Mouse (Mus musculus): ENCODE data around the gene Zfp687.
"Not testable (repeated sequence)": the region's sequence is repeated elsewhere in the genome, so short reads cannot be mapped to it uniquely, and the experiment has no call there.

DNA sequence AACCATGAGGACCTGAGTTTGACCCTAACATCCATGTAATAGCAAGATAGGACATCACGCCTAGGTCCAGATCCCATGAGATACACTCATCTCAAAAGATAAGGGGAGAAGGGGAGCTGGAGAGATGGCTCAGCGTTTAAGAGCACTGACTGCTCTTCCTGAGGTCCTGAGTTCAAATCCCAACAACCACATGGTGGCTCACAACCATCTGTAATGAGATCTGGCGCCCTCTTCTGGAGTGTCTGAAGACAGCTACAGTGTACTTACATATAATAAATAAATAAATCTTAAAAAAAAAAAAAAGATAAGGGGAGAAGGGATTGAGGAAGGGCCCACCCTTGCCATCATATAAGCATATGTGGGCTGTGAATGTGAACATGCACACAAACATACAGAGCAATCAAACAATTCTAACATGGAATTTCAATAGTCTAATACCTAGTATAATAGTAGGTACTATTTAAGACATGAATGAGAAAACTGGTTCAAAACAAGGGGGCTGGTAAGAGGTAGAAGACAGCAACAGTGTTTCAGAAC lies 14.1 kb upstream of the Zfp687 start:
- not testable (repeated sequence) for TF ChIP-seq CTCF (IDR thresholded peaks at IDR 0.05; ENCODE audit: borderline replicate concordance, insufficient read depth, low read depth, low read length); POLR2A (IDR thresholded peaks at IDR 0.05; ENCODE audit: borderline replicate concordance, insufficient read depth, low read length)

Data from cerebellum, adult 2 months (tissue).